In genomic region chr7:25756011-25756410, GRCm38 (mm10) we compare ENCODE assay signal across 8 mouse cellular contexts. TPM values are rescaled to one million over a fixed set of nuclear protein-coding genes. Genes with fewer than 3 reads are reported as not detected.
DNase-seq lines count a peak whose midpoint lies in the region; ATAC-seq and TF ChIP-seq lines count a peak whose summit lies in the region.

No protein-coding gene starts in this region.

- H3K9ac ChIP-seq in heart, embryonic 15.5 days, result peak overlapping the region; percentile 55
- peak overlapping the region; percentile 100 for H3K9ac ChIP-seq in liver, embryonic 14.5 days (replicated peaks)
- H3K9ac ChIP-seq in neural tube, embryonic 11.5 days (ENCODE audit: low read length), result peak overlapping the region; percentile 52
- peak overlapping the region; percentile 63 for H3K9ac ChIP-seq in stomach, postnatal 0 days (ENCODE audit: low read length)

- peak overlapping the region; percentile 93 for H3K4me2 ChIP-seq in heart, embryonic 15.5 days
- H3K4me2 ChIP-seq in liver, embryonic 14.5 days (ENCODE audit: low read depth), result peak overlapping the region; percentile 100
- peak overlapping the region; percentile 92 for H3K4me2 ChIP-seq in neural tube, embryonic 11.5 days (ENCODE audit: low read depth)
- peak overlapping the region; percentile 79 for H3K4me2 ChIP-seq in stomach, postnatal 0 days (replicated peaks; ENCODE audit: low read depth)

- H3K36me3 ChIP-seq in heart, embryonic 15.5 days, result no peaks in the 10 kb centered on the region; the same call in 1 of the 2 replicates
- peaks cover 13% of the 10 kb centered on the region for H3K36me3 ChIP-seq in liver, embryonic 14.5 days (replicated peaks; ENCODE audit: control insufficient read depth, insufficient read depth, low read depth)
- no peaks in the 10 kb centered on the region for H3K36me3 ChIP-seq in neural tube, embryonic 11.5 days (ENCODE audit: control insufficient read depth, insufficient read depth, low read length)
- peaks cover 3% of the 10 kb centered on the region; the same call in 1 of the 2 replicates for H3K36me3 ChIP-seq in stomach, postnatal 0 days (ENCODE audit: control insufficient read depth, insufficient read depth, low read length)

- peak; percentile 11 for ATAC-seq in heart, embryonic 15.5 days (replicated peaks; ENCODE audit: insufficient number of reproducible peaks, insufficient read depth, low FRiP score, low read depth)
- no peak; the same call in 1 of the 2 replicates for ATAC-seq in liver, embryonic 14.5 days (ENCODE audit: insufficient read depth)
- ATAC-seq in neural tube, embryonic 11.5 days (ENCODE audit: insufficient read depth, low FRiP score, low TSS enrichment), result peak; percentile 35
- peak; percentile 62 for ATAC-seq in stomach, postnatal 0 days (ENCODE audit: low FRiP score, low TSS enrichment)

- H3K9me3 ChIP-seq in heart, embryonic 15.5 days (replicated peaks), result no peaks in the 10 kb centered on the region
- no peaks in the 10 kb centered on the region for H3K9me3 ChIP-seq in liver, embryonic 14.5 days (ENCODE audit: control insufficient read depth, low read length)
- no peaks in the 10 kb centered on the region for H3K9me3 ChIP-seq in neural tube, embryonic 11.5 days (ENCODE audit: control insufficient read depth, low read length)
- no peaks in the 10 kb centered on the region for H3K9me3 ChIP-seq in stomach, postnatal 0 days (ENCODE audit: control insufficient read depth, low read length)

- DNase-seq in CD4-positive, CD25-positive, alpha-beta regulatory T cell, adult 2 months (ENCODE audit: low read depth, low spot score), result peak; percentile 94
- DNase-seq in brain, embryonic 18.5 days (ENCODE audit: low read depth, low spot score), result peak; percentile 52
- DNase-seq in fibroblast of lung, adult 2 months (ENCODE audit: low read depth), result peak; percentile 92
- DNase-seq in kidney, postnatal 25 days, result peak; percentile 96 to 97
- DNase-seq in liver, embryonic 14.5 days (ENCODE audit: low read depth in 3 of 3, low spot score in 3 of 3), result peak; percentile 66 to 70 (median 69)
- peak; percentile 87 for DNase-seq in neural tube, embryonic 11.5 days (ENCODE audit: low spot score)
- peak; percentile 90 for DNase-seq in stomach, postnatal 0 days (ENCODE audit: low spot score)

- no peak for TF ChIP-seq EP300 in liver, embryonic 14.5 days (IDR thresholded peaks at IDR 0.05; ENCODE audit: low read depth)
- TF ChIP-seq EP300 in stomach, postnatal 0 days (optimal IDR thresholded peaks at IDR 0.05), result no peak

- TF ChIP-seq CTCF in liver, embryonic 14.5 days (IDR thresholded peaks at IDR 0.05; ENCODE audit: low read depth), result peak; percentile 78
- TF ChIP-seq CTCF in stomach, postnatal 0 days (IDR thresholded peaks at IDR 0.05; ENCODE audit: low read depth), result peak; percentile 87

- H3K4me1 ChIP-seq in heart, embryonic 15.5 days (replicated peaks), result peaks cover 26% of the 10 kb centered on the region
- peaks cover 17 to 18% of the 10 kb centered on the region in 2 experiments for H3K4me1 ChIP-seq in liver, embryonic 14.5 days (replicated peaks; ENCODE audit: control insufficient read depth in 2 of 2, insufficient read depth in 2 of 2, low read length in 1 of 2)
- peaks cover 14% of the 10 kb centered on the region for H3K4me1 ChIP-seq in neural tube, embryonic 11.5 days (ENCODE audit: control insufficient read depth, insufficient read depth, low read length)
- H3K4me1 ChIP-seq in stomach, postnatal 0 days (replicated peaks; ENCODE audit: control insufficient read depth, insufficient read depth), result 0 out of 2 replicates have a peak, but pooled peaks cover 3% of the 10 kb centered on the region

- WGBS in heart, embryonic 15.5 days, result under 1% methylated on average over 18 of the region's 18 CpGs
- under 1% methylated on average over 18 of the region's 18 CpGs for WGBS in liver, embryonic 14.5 days (ENCODE audit: insufficient replicate concordance)
- WGBS in neural tube, embryonic 11.5 days, result under 1% methylated on average over 18 of the region's 18 CpGs
- under 1% methylated on average over 18 of the region's 18 CpGs for WGBS in stomach, postnatal 0 days

- peak overlapping the region; percentile 96 for H3K4me3 ChIP-seq in heart, embryonic 15.5 days
- H3K4me3 ChIP-seq in liver, embryonic 14.5 days (ENCODE audit: insufficient read depth in 1 of 2, low read depth in 2 of 2, low read length in 2 of 2), result peak overlapping the region; percentile 90 to 100
- H3K4me3 ChIP-seq in neural tube, embryonic 11.5 days (ENCODE audit: low read depth, low read length), result peak overlapping the region; percentile 96
- peak overlapping the region; percentile 94 for H3K4me3 ChIP-seq in stomach, postnatal 0 days (ENCODE audit: low read depth, low read length)

- H3K27me3 ChIP-seq in heart, embryonic 15.5 days, result no peaks in the 10 kb centered on the region
- no peaks in the 10 kb centered on the region for H3K27me3 ChIP-seq in liver, embryonic 14.5 days (ENCODE audit: control insufficient read depth, insufficient read depth, low read length)
- H3K27me3 ChIP-seq in neural tube, embryonic 11.5 days (ENCODE audit: control insufficient read depth, insufficient read depth, low read length), result no peaks in the 10 kb centered on the region
- H3K27me3 ChIP-seq in stomach, postnatal 0 days (ENCODE audit: control insufficient read depth, insufficient read depth, low read length), result no peaks in the 10 kb centered on the region

- peak overlapping the region; percentile 99 for H3K27ac ChIP-seq in heart, embryonic 15.5 days
- H3K27ac ChIP-seq in liver, embryonic 14.5 days, result peak overlapping the region; percentile 93
- peak overlapping the region; percentile 97 for H3K27ac ChIP-seq in neural tube, embryonic 11.5 days (ENCODE audit: low read depth, low read length)
- H3K27ac ChIP-seq in stomach, postnatal 0 days (replicated peaks), result peak overlapping the region; percentile 99

RNA-seq across cellular contexts. Expression of gene Hnrnpul1, which starts 1.5 kb away (rescaled TPM):
- 35.4 and 39.9 TPM in 2 replicates for polyA plus RNA-seq in heart, embryonic 15.5 days (2015; fragmentation: Nextera tagmentation; extraction: Ambion mirVana)
- polyA plus RNA-seq in liver, embryonic 14.5 days (2012; rRNA removed), result 22.8 and 26.5 TPM in 2 replicates
- 36.5 and 39.1 TPM in 2 replicates for polyA plus RNA-seq in liver, embryonic 14.5 days (2014; fragmentation: Nextera tagmentation; extraction: Ambion mirVana)
- polyA plus RNA-seq in neural tube, embryonic 11.5 days (2014; fragmentation: Nextera tagmentation; extraction: Ambion mirVana), result 70.2 and 74.4 TPM in 2 replicates
- 25.9 and 27.5 TPM in 2 replicates for polyA plus RNA-seq in stomach, postnatal 0 days (2015; fragmentation: Nextera tagmentation; extraction: Ambion mirVana)

RNA-seq across cellular contexts. Expression of gene Axl, which starts 32.5 kb away (rescaled TPM):
- polyA plus RNA-seq in heart, embryonic 15.5 days (2015; fragmentation: Nextera tagmentation; extraction: Ambion mirVana), result 49.1 and 65.3 TPM in 2 replicates
- polyA plus RNA-seq in liver, embryonic 14.5 days (2012; rRNA removed), result 5.3 and 5.8 TPM in 2 replicates
- 11.8 and 12.7 TPM in 2 replicates for polyA plus RNA-seq in liver, embryonic 14.5 days (2014; fragmentation: Nextera tagmentation; extraction: Ambion mirVana)
- polyA plus RNA-seq in neural tube, embryonic 11.5 days (2014; fragmentation: Nextera tagmentation; extraction: Ambion mirVana), result 29.9 and 33.7 TPM in 2 replicates
- 52.8 and 53.4 TPM in 2 replicates for polyA plus RNA-seq in stomach, postnatal 0 days (2015; fragmentation: Nextera tagmentation; extraction: Ambion mirVana)

RNA-seq across cellular contexts. Expression of gene Ccdc97, which starts 37.1 kb away (rescaled TPM):
- 17.6 and 23.5 TPM in 2 replicates for polyA plus RNA-seq in heart, embryonic 15.5 days (2015; fragmentation: Nextera tagmentation; extraction: Ambion mirVana)
- 17.1 and 19.5 TPM in 2 replicates for polyA plus RNA-seq in liver, embryonic 14.5 days (2012; rRNA removed)
- 11.3 and 13.2 TPM in 2 replicates for polyA plus RNA-seq in liver, embryonic 14.5 days (2014; fragmentation: Nextera tagmentation; extraction: Ambion mirVana)
- polyA plus RNA-seq in neural tube, embryonic 11.5 days (2014; fragmentation: Nextera tagmentation; extraction: Ambion mirVana), result 35.7 and 39.5 TPM in 2 replicates
- polyA plus RNA-seq in stomach, postnatal 0 days (2015; fragmentation: Nextera tagmentation; extraction: Ambion mirVana), result 7.9 and 10.2 TPM in 2 replicates
